Mouse (Mus musculus): ENCODE data around the gene Hbb-bt. TPM values are rescaled to one million over a fixed set of nuclear protein-coding genes. Genes with fewer than 3 reads are reported as not detected.

Gene Hbb-bt
- total RNA-seq (2012; rRNA removed) (120 and 191 TPM in 2 replicates), polyA plus RNA-seq (2012; ENCODE audit: insufficient read depth in 1 of 2, insufficient read length in 2 of 2, low read depth in 1 of 2, low replicate concordance in 2 of 2, missing spikeins in 1 of 2) (100 to 1,000 TPM in 1 of 2 experiments, not detected in 1; 118 TPM)

GRCm38 (mm10) chr7:103813766-103814165 is at the start of gene Hbb-bt:
TSS of gene Hbb-bt (minus strand) at chr7:103813996.
- H3K4me3 ChIP-seq (ENCODE audit: control insufficient read depth in 1 of 2, insufficient read depth in 1 of 2, low read depth in 2 of 2, low read length in 2 of 2), result peak within 1 kb of the TSS; percentile 17 to 42

DNA sequence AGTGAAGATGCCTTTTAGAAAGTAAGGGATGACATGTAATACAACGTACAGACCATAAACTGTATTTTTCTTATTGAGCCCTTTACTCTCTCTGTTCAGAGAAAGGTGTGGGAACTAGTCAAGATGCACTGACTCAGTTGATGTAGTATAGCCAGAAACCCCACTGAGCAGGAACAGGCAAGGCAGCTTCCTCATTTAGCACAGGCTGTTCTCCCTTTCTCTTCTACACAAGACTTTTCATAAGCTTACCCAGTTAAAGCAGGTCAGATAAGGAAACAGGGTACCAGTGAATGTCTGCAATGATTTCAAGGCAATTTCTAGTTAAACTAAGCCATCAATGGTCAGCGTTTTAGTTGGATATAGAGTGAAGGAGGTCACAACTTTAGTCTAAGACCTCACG is 47.7 kb upstream of the Hbb-bt start:
- DNase-seq (ENCODE audit: low read depth, low spot score), result peak; percentile 89
- H3K9ac ChIP-seq (ENCODE audit: control insufficient read depth, low read depth, low read length, poor library complexity, severe bottlenecking), result peak overlapping the region; percentile 37
- H3K9me3 ChIP-seq (replicated peaks; ENCODE audit: insufficient read depth, low read length), result no peaks in the 10 kb centered on the region
- H3K27ac ChIP-seq (ENCODE audit: control insufficient read depth, low read depth, low read length), result peak overlapping the region; percentile 84
- H3K4me3 ChIP-seq (ENCODE audit: control insufficient read depth in 1 of 2, insufficient read depth in 1 of 2, low read depth in 2 of 2, low read length in 2 of 2), result peak overlapping the region in 1 of 2 experiments; percentile 4; a peak in 1 of 4 replicates
- peaks cover 0 to 43% of the 10 kb centered on the region in 2 experiments; a peak in 2 of 4 replicates for H3K36me3 ChIP-seq (ENCODE audit: control insufficient read depth in 1 of 2, insufficient read depth in 2 of 2, low read length in 2 of 2)
- H3K4me1 ChIP-seq (ENCODE audit: control insufficient read depth in 1 of 2, insufficient read depth in 2 of 2, low read length in 2 of 2), result peaks cover 14 to 24% of the 10 kb centered on the region in 2 experiments
- H3K79me2 ChIP-seq (ENCODE audit: control insufficient read depth, insufficient read depth, low read length, poor library complexity), result no peaks in the 10 kb centered on the region
- no peaks in the 10 kb centered on the region for H3K27me3 ChIP-seq (ENCODE audit: control insufficient read depth in 1 of 2, insufficient read depth in 2 of 2, low read length in 2 of 2)
- TF ChIP-seq POLR2A (IDR thresholded peaks at IDR 0.05; ENCODE audit: control insufficient read depth in 1 of 2, insufficient read depth in 1 of 2, low read depth in 1 of 2, low read length in 2 of 2, poor library complexity in 1 of 2), result 0 out of 4 replicates have a peak, but pooled peaks of 1 of the 2 experiments have one; percentile 10
- TF ChIP-seq CHD2 (IDR thresholded peaks at IDR 0.05; ENCODE audit: low read length), result no peak
- peak; percentile 75 for TF ChIP-seq GATA1 (IDR thresholded peaks at IDR 0.05; ENCODE audit: low read depth, low read length)
- TF ChIP-seq CHD1 (IDR thresholded peaks at IDR 0.05; ENCODE audit: low read depth, low read length), result no peak
- no peak for TF ChIP-seq ZKSCAN1 (IDR thresholded peaks at IDR 0.05; ENCODE audit: low read depth, low read length)
- no peak for TF ChIP-seq NELFE (IDR thresholded peaks at IDR 0.05; ENCODE audit: low read depth, low read length)
- no peak for TF ChIP-seq ZNF384 (IDR thresholded peaks at IDR 0.05; ENCODE audit: low read depth, low read length)
- TF ChIP-seq MYC (IDR thresholded peaks at IDR 0.05; ENCODE audit: low read depth, low read length), result no peak
- no peak for TF ChIP-seq MAFK (IDR thresholded peaks at IDR 0.05; ENCODE audit: borderline replicate concordance, low read depth, low read length)
- TF ChIP-seq RCOR1 (IDR thresholded peaks at IDR 0.05; ENCODE audit: low read depth, low read length), result 0 out of 2 replicates have a peak, but pooled peaks have one; percentile 25
- no peak for TF ChIP-seq MXI1 (IDR thresholded peaks at IDR 0.05; ENCODE audit: low read depth, low read length)
- TF ChIP-seq POLR2AphosphoS5 (IDR thresholded peaks at IDR 0.05; ENCODE audit: borderline replicate concordance, low read depth, low read length), result no peak
- 0 out of 2 replicates have a peak, but pooled peaks have one; percentile 29 for TF ChIP-seq TBP (IDR thresholded peaks at IDR 0.05; ENCODE audit: low read depth, low read length)
- no peak; the same call in 1 of the 2 replicates for TF ChIP-seq SIN3A (IDR thresholded peaks at IDR 0.05; ENCODE audit: low read length)
- 0 out of 2 replicates have a peak, but pooled peaks have one; percentile 17 for TF ChIP-seq ELF1 (IDR thresholded peaks at IDR 0.05; ENCODE audit: low read depth, low read length)
- TF ChIP-seq JUND (IDR thresholded peaks at IDR 0.05; ENCODE audit: low read depth, low read length), result no peak
- TF ChIP-seq ZC3H11A (IDR thresholded peaks at IDR 0.05; ENCODE audit: low read depth, low read length), result no peak
- no peak for TF ChIP-seq USF1 (IDR thresholded peaks at IDR 0.05; ENCODE audit: low read depth, low read length)
- no peak for TF ChIP-seq NRF1 (IDR thresholded peaks at IDR 0.05; ENCODE audit: insufficient read depth, low read depth, low read length, poor library complexity, severe bottlenecking)
- TF ChIP-seq BHLHE40 (IDR thresholded peaks at IDR 0.05; ENCODE audit: borderline replicate concordance, low read depth, low read length), result no peak
- TF ChIP-seq CTCF (IDR thresholded peaks at IDR 0.05 in 2 of 3, conservative IDR thresholded peaks at IDR 0.05 in 1 of 3; ENCODE audit: control insufficient read depth in 1 of 3, insufficient read depth in 1 of 3, low read depth in 2 of 3, low read length in 3 of 3, poor library complexity in 1 of 3, severe bottlenecking in 1 of 3), result no peak
- no peak for TF ChIP-seq USF2 (IDR thresholded peaks at IDR 0.05; ENCODE audit: borderline replicate concordance in 1 of 2, insufficient read depth in 1 of 2, low read depth in 1 of 2, low read length in 2 of 2)
- peak; percentile 30; the same call in 1 of the 2 replicates for TF ChIP-seq TCF12 (IDR thresholded peaks at IDR 0.05; ENCODE audit: low read depth, low read length)
- no peak for TF ChIP-seq UBTF (IDR thresholded peaks at IDR 0.05; ENCODE audit: borderline replicate concordance, insufficient read depth, low read depth, low read length)
- TF ChIP-seq EP300 (IDR thresholded peaks at IDR 0.05; ENCODE audit: low read depth in 1 of 2, low read length in 2 of 2), result peak; percentile 40 to 44; a peak in 2 of 4 replicates

More at GRCm38 (mm10) chr7:103813766-103814165, at the start of gene Hbb-bt:
- Histone ChIP-seq H3K36me3 (ENCODE audit: control insufficient read depth in 1 of 2, insufficient read depth in 2 of 2, low read length in 2 of 2) (peaks cover 0 to 25% of the 10 kb centered on the region in 2 experiments; a peak in 2 of 4 replicates), H3K27me3 (ENCODE audit: control insufficient read depth in 1 of 2, insufficient read depth in 2 of 2, low read length in 2 of 2) (no peaks in the 10 kb centered on the region), H3K4me1 (ENCODE audit: control insufficient read depth in 1 of 2, insufficient read depth in 2 of 2, low read length in 2 of 2) (peaks cover 21 to 23% of the 10 kb centered on the region in 2 experiments), H3K9me3 (replicated peaks; ENCODE audit: insufficient read depth, low read length) (no peaks in the 10 kb centered on the region), H3K9ac (ENCODE audit: control insufficient read depth, low read depth, low read length, poor library complexity, severe bottlenecking) (peak within 1 kb of the TSS; percentile 41), H3K27ac (ENCODE audit: control insufficient read depth, low read depth, low read length) (peak within 1 kb of the TSS; percentile 83), H3K79me2 (ENCODE audit: control insufficient read depth, insufficient read depth, low read length, poor library complexity) (no peaks in the 10 kb centered on the region)
- DNase-seq (ENCODE audit: low read depth, low spot score), result peak; percentile 71
- TF ChIP-seq TBP (IDR thresholded peaks at IDR 0.05; ENCODE audit: low read depth, low read length) (peak; percentile 90), NRF1 (IDR thresholded peaks at IDR 0.05; ENCODE audit: insufficient read depth, low read depth, low read length, poor library complexity, severe bottlenecking) (no peak), NELFE (IDR thresholded peaks at IDR 0.05; ENCODE audit: low read depth, low read length) (peak; percentile 32; the same call in 1 of the 2 replicates), E2F4 (IDR thresholded peaks at IDR 0.05; ENCODE audit: borderline replicate concordance, low read depth, low read length) (no peak), EP300 (IDR thresholded peaks at IDR 0.05; ENCODE audit: low read depth in 1 of 2, low read length in 2 of 2) (no peak), POLR2A (IDR thresholded peaks at IDR 0.05; ENCODE audit: control insufficient read depth in 1 of 2, insufficient read depth in 1 of 2, low read depth in 1 of 2, low read length in 2 of 2, poor library complexity in 1 of 2) (peak in 1 of 2 experiments; percentile 60; a peak in 2 of 4 replicates), POLR2AphosphoS5 (IDR thresholded peaks at IDR 0.05; ENCODE audit: borderline replicate concordance, low read depth, low read length) (peak; percentile 74; the same call in 1 of the 2 replicates), USF2 (IDR thresholded peaks at IDR 0.05; ENCODE audit: borderline replicate concordance in 1 of 2, insufficient read depth in 1 of 2, low read depth in 1 of 2, low read length in 2 of 2) (no peak), ZKSCAN1 (IDR thresholded peaks at IDR 0.05; ENCODE audit: low read depth, low read length) (no peak), ZMIZ1 (IDR thresholded peaks at IDR 0.05; ENCODE audit: low read depth, low read length) (peak; percentile 33; the same call in 1 of the 2 replicates), TCF12 (IDR thresholded peaks at IDR 0.05; ENCODE audit: low read depth, low read length) (no peak)
